Mouse (Mus musculus) testis, adult 2 months (tissue): ENCODE data around the gene Vps35l.

Source experiments
- CTCF ChIP-seq: fragments of 200-500 bp; IDR thresholded peaks from 2 replicates; pipeline ENCODE4 v1.5.1; 2012; ENCODE audit warnings: low read depth, mild to moderate bottlenecking, inconsistent platforms, low read length, moderate library complexity; ENCODE audit not compliant: control insufficient read depth, insufficient read depth, insufficient replicate concordance
- POLR2A ChIP-seq: fragments of 200-500 bp; IDR thresholded peaks from 2 replicates; pipeline ENCODE4 v1.6.1; 2012; ENCODE audit warnings: low read depth, mild to moderate bottlenecking, inconsistent platforms, low read length, moderate library complexity; ENCODE audit not compliant: control insufficient read depth

DNA sequence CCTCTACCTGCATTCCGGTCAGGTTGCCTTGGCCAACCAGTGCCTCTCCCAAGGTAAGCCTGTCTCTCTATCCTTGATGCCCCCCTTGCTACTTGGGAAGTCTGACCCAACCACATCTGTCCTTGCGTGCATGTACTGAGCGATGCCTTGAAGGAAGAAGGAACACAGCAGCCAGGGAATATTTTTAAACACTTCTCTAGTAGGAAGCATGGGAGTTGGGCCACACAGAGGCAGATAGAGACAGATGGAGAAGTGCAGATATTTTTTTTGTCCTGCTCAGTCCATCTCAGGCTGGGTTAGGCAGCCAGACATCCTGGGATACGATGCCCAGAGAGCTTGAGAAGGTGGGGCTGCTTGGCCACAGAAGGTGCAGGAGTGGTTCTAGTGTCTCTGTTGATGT lies 73.6 kb downstream of the Vps35l start:
- no peak for TF ChIP-seq CTCF
- TF ChIP-seq POLR2A = no peak
